Mouse (Mus musculus): ENCODE data around the gene Cgrrf1. TPM values are rescaled to one million over a fixed set of nuclear protein-coding genes. Genes with fewer than 3 reads are reported as not detected.
A peak's percentile ranks its signal among the peaks of the same experiment; 100 is the strongest.

Gene Cgrrf1
- total and polyA plus RNA-seq, 2 experiments = 27.8 to 63.8 TPM

DNA sequence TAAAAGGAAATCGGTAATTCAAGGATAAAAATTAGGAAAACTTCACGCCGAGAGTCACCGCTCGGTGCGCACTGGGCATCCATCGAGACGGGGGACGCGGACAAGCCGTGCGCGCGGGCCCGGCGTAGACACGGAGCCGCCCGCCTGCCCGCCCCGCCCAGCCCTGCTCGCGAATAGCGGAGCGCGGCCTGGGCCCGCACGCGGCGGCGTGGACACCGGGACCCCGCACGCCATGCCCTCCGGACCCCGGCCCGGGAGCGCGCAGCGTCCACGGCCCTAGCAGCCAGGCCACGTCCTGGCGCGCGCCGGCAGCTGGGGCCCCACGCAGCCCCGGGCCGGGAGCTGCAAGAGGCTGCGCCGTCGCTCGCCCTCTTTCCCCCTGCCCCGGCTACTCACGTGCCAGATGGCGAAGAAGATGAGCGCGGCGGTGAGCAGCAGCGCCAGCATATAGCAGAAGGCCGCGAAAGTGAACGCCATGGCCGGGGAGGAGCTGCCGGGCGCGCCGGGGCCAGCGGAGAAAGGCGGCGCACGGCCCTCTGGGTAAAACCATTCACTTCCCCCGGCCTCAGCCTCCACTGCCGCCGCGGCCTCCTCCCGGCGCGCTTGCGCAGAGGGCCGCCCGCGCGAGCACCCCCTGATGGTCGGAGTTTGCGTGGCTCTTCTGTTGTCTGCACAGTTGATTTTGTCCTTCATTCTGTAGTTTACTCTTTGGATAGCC is 44.0 kb upstream of the Cgrrf1 start, which contains the start of gene Cnih1:
Gene Cnih1, minus strand, starts transcription at position 625 of the 718 bp plus-strand sequence.
- Histone ChIP-seq H3K27ac (replicated peaks; ENCODE audit: insufficient read depth, low read depth, low read length) (peak within 1 kb of the TSS; percentile 88), H3K79me2 (ENCODE audit: control insufficient read depth, insufficient read depth, low read length) (peaks cover 22% of the 10 kb centered on the region; the same call in 1 of the 2 replicates), H3K4me1 (ENCODE audit: control insufficient read depth, insufficient read depth, low read length) (peaks cover 14% of the 10 kb centered on the region), H3K4me3 (ENCODE audit: insufficient read depth, low read depth, low read length) (peak within 1 kb of the TSS; percentile 100), H3K36me3 (ENCODE audit: control insufficient read depth, insufficient read depth, low read length) (no peaks in the 10 kb centered on the region; the same call in 1 of the 2 replicates), H3K27me3 (ENCODE audit: control insufficient read depth, insufficient read depth, low read length) (no peaks in the 10 kb centered on the region), H3K9ac (ENCODE audit: low read depth, low read length) (peak within 1 kb of the TSS; percentile 98)
- DNase-seq (ENCODE audit: extremely low read depth, low read depth, low spot score) = peak; percentile 71
- peak; percentile 81 for TF ChIP-seq CTCF (IDR thresholded peaks at IDR 0.05; ENCODE audit: low read depth, low read length)
- peak; percentile 26; the same call in 1 of the 2 replicates for TF ChIP-seq POLR2A (IDR thresholded peaks at IDR 0.05; ENCODE audit: extremely low read depth, insufficient read depth, low read length)
- 2% methylated on average over 82 of the region's 86 CpGs for WGBS

- TF ChIP-seq POLR2A (IDR thresholded peaks at IDR 0.05; ENCODE audit: extremely low read depth, insufficient read depth, low read length) = no peak
- TF ChIP-seq CTCF (IDR thresholded peaks at IDR 0.05; ENCODE audit: low read depth, low read length) = no peak
- Histone ChIP-seq H3K27me3 (ENCODE audit: control insufficient read depth, insufficient read depth, low read length) (no peaks in the 10 kb centered on the region), H3K9ac (ENCODE audit: low read depth, low read length) (peak overlapping the region; percentile 38; the same call in 1 of the 2 replicates), H3K4me1 (ENCODE audit: control insufficient read depth, insufficient read depth, low read length) (peaks cover 14% of the 10 kb centered on the region), H3K27ac (replicated peaks; ENCODE audit: insufficient read depth, low read depth, low read length) (peak overlapping the region; percentile 64), H3K4me3 (ENCODE audit: insufficient read depth, low read depth, low read length) (peak overlapping the region; percentile 100), H3K36me3 (ENCODE audit: control insufficient read depth, insufficient read depth, low read length) (no peaks in the 10 kb centered on the region; the same call in 1 of the 2 replicates), H3K79me2 (ENCODE audit: control insufficient read depth, insufficient read depth, low read length) (peaks cover 19% of the 10 kb centered on the region; the same call in 1 of the 2 replicates)
- 13% methylated on average over 8 of the region's 8 CpGs for WGBS
- DNase-seq (ENCODE audit: extremely low read depth, low read depth, low spot score) = no peak
Measured at GRCm38 (mm10) chr14:46788505-46788901, 43.4 kb upstream of the Cgrrf1 start.

- no peaks in the 10 kb centered on the region for H3K36me3 ChIP-seq (ENCODE audit: control insufficient read depth, insufficient read depth, low read length)
- DNase-seq (ENCODE audit: extremely low read depth, low read depth, low spot score) = no peak
- H3K4me1 ChIP-seq (ENCODE audit: control insufficient read depth, insufficient read depth, low read length) = peaks cover 14% of the 10 kb centered on the region
- H3K9ac ChIP-seq (ENCODE audit: low read depth, low read length) = no peak overlapping the region
- H3K27ac ChIP-seq (replicated peaks; ENCODE audit: insufficient read depth, low read depth, low read length) = no peak overlapping the region
- no peaks in the 10 kb centered on the region for H3K27me3 ChIP-seq (ENCODE audit: control insufficient read depth, insufficient read depth, low read length)
- whole genome bisulfite sequencing = 88% methylated on average over 4 of the region's 4 CpGs
- TF ChIP-seq POLR2A (IDR thresholded peaks at IDR 0.05; ENCODE audit: extremely low read depth, insufficient read depth, low read length) (no peak), CTCF (IDR thresholded peaks at IDR 0.05; ENCODE audit: low read depth, low read length) (no peak)
- no peak overlapping the region for H3K4me3 ChIP-seq (ENCODE audit: insufficient read depth, low read depth, low read length)
- H3K79me2 ChIP-seq (ENCODE audit: control insufficient read depth, insufficient read depth, low read length) = peaks cover 7% of the 10 kb centered on the region; the same call in 1 of the 2 replicates
Measured at GRCm38 (mm10) chr14:46790303-46790702, 41.6 kb upstream of the Cgrrf1 start.

DNA sequence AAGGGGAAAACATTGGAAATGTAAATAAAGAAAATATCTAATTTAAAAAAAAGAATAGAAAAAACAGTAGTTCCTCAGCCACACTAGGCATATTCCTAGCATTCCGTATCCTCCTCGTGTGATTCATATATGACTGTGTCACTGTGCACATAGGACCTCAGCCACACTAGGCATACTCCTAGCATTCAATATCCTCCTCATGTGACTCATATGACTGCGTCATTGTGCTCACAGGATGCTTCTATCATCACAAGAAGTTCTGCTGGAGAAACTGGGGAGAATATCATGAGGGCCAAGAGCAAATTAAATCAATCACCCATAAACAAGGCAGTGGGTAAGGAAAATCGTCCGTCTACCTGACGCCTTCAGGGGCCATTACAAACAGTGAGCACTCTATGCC is 41.2 kb upstream of the Cgrrf1 start:
- TF ChIP-seq CTCF (IDR thresholded peaks at IDR 0.05; ENCODE audit: low read depth, low read length) (no peak), POLR2A (IDR thresholded peaks at IDR 0.05; ENCODE audit: extremely low read depth, insufficient read depth, low read length) (no peak)
- no peaks in the 10 kb centered on the region for H3K27me3 ChIP-seq (ENCODE audit: control insufficient read depth, insufficient read depth, low read length)
- H3K9ac ChIP-seq (ENCODE audit: low read depth, low read length) = no peak overlapping the region
- DNase-seq (ENCODE audit: extremely low read depth, low read depth, low spot score) = no peak
- H3K4me1 ChIP-seq (ENCODE audit: control insufficient read depth, insufficient read depth, low read length) = peaks cover 14% of the 10 kb centered on the region
- WGBS = 94% methylated on average over 6 of the region's 6 CpGs
- no peak overlapping the region for H3K4me3 ChIP-seq (ENCODE audit: insufficient read depth, low read depth, low read length)
- H3K27ac ChIP-seq (replicated peaks; ENCODE audit: insufficient read depth, low read depth, low read length) = no peak overlapping the region
- no peaks in the 10 kb centered on the region for H3K36me3 ChIP-seq (ENCODE audit: control insufficient read depth, insufficient read depth, low read length)
- peaks cover 6% of the 10 kb centered on the region; the same call in 1 of the 2 replicates for H3K79me2 ChIP-seq (ENCODE audit: control insufficient read depth, insufficient read depth, low read length)

GRCm38 (mm10) chr14:46794157-46794556 is 37.8 kb upstream of the Cgrrf1 start:
- H3K79me2 ChIP-seq (ENCODE audit: control insufficient read depth, insufficient read depth, low read length) = no peaks in the 10 kb centered on the region
- DNase-seq (ENCODE audit: extremely low read depth, low read depth, low spot score) = peak; percentile 68
- 58% methylated on average over 5 of the region's 5 CpGs for WGBS
- H3K36me3 ChIP-seq (ENCODE audit: control insufficient read depth, insufficient read depth, low read length) = no peaks in the 10 kb centered on the region
- H3K9ac ChIP-seq (ENCODE audit: low read depth, low read length) = no peak overlapping the region
- H3K4me1 ChIP-seq (ENCODE audit: control insufficient read depth, insufficient read depth, low read length) = no peaks in the 10 kb centered on the region; the same call in 1 of the 2 replicates
- H3K4me3 ChIP-seq (ENCODE audit: insufficient read depth, low read depth, low read length) = no peak overlapping the region
- no peak overlapping the region for H3K27ac ChIP-seq (replicated peaks; ENCODE audit: insufficient read depth, low read depth, low read length)
- TF ChIP-seq POLR2A (IDR thresholded peaks at IDR 0.05; ENCODE audit: extremely low read depth, insufficient read depth, low read length) = no peak
- TF ChIP-seq CTCF (IDR thresholded peaks at IDR 0.05; ENCODE audit: low read depth, low read length) = no peak
- H3K27me3 ChIP-seq (ENCODE audit: control insufficient read depth, insufficient read depth, low read length) = no peaks in the 10 kb centered on the region

All from liver, adult 2 months (tissue).